Mouse (Mus musculus) forebrain, embryonic 16.5 days (tissue): ENCODE measurements around the gene Olfr156. TPM values are rescaled to one million over a fixed set of nuclear protein-coding genes. Genes with fewer than 3 reads are reported as not detected.
"Not testable (repeated sequence)": the region's sequence is repeated elsewhere in the genome, so short reads cannot be mapped to it uniquely, and the experiment has no call there.

Experiments
- ATAC-seq: fragments of 200-750 bp; cut with Nextera tagmentation; 2 replicates; pipeline ENCODE4 v1.8.0; 2017; ENCODE audit warnings: mild to moderate bottlenecking, moderate library complexity
- H3K27ac ChIP-seq: fragments of 300-500 bp; sonication (generic); 2 replicates; pipeline ENCODE4 v1.5.1; 2014; ENCODE audit warnings: low read length, control low read depth
- H3K27me3 ChIP-seq: fragments of 300-500 bp; sonication (generic); replicated peaks from 2 replicates; pipeline ENCODE4 v1.6.1; 2014; ENCODE audit warnings: low read length; ENCODE audit not compliant: control insufficient read depth, insufficient read depth
- H3K36me3 ChIP-seq: fragments of 300-500 bp; sonication (generic); 2 replicates; pipeline ENCODE4 v1.6.1; 2014; ENCODE audit not compliant: control insufficient read depth, insufficient read depth
- H3K4me1 ChIP-seq: fragments of 300-500 bp; sonication (generic); replicated peaks from 2 replicates; pipeline ENCODE4 v1.6.1; 2014; ENCODE audit warnings: low read length; ENCODE audit not compliant: control insufficient read depth, insufficient read depth
- H3K4me2 ChIP-seq: fragments of 300-500 bp; sonication (generic); 2 replicates; pipeline ENCODE4 v1.6.1; 2014; ENCODE audit warnings: mild to moderate bottlenecking, low read length, control low read depth
- H3K4me3 ChIP-seq: fragments of 300-500 bp; sonication (generic); replicated peaks from 2 replicates; pipeline ENCODE4 v1.5.1; 2014; ENCODE audit warnings: mild to moderate bottlenecking, low read length, control low read depth
- H3K9ac ChIP-seq: fragments of 300-500 bp; sonication (generic); replicated peaks from 2 replicates; pipeline ENCODE4 v1.6.1; 2014; ENCODE audit warnings: low read depth, low read length, control low read depth
- H3K9me3 ChIP-seq: fragments of 300-500 bp; sonication (generic); 2 replicates; pipeline ENCODE4 v1.6.1; 2016; ENCODE audit warnings: low read length; ENCODE audit not compliant: control insufficient read depth
- WGBS: fragments of 180-500 bp; shearing (Covaris S2); extraction: QIAGEN DNeasy Blood & Tissue Kit; methylation state at CpG from one replicate; pipeline ENCODE4 v1.1.7; 2014; 5-methylcytosine and 5-hydroxymethylcytosine counted together
- polyA plus RNA-seq: library from polyadenylated mRNA; unstranded; fragments of >200 nt; fragmentation: Nextera tagmentation; extraction: Ambion mirVana; gene quantifications from 2 replicates; pipeline ENCODE4 v1.2.1, GENCODE M21; 2015

The Olfr156 gene
- polyA plus RNA-seq, 1 experiment from 2014 or later: not detected

DNA sequence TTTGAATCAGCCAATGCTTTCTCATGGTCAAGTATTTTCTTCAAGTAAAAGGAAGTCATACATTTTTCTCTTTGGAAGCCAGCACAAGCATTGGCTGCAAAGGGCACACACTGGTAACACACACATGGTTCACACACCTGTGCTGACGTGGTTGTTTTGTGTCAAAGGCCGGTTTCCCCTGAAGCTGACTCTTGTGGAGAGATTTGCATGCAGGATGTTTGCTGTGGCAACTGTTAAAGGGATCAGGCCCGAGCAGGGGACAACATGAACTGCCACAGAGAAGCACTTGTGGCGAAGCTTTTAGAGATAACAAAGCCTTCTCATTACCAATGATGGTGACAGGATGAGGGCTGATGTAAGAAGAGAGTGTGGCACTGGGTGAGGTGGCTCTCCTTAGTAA lies 11.1 kb upstream of the Olfr156 start:
- Histone ChIP-seq H3K9ac (no peak overlapping the region), H3K27ac (no peak overlapping the region), H3K4me3 (no peak overlapping the region), H3K4me1 (no peaks in the 10 kb centered on the region), H3K9me3 (no peaks in the 10 kb centered on the region), H3K36me3 (no peaks in the 10 kb centered on the region), H3K27me3 (no peaks in the 10 kb centered on the region), H3K4me2 (no peak overlapping the region)
- ATAC-seq: no peak
- 71% methylated on average over 4 of the region's 4 CpGs for WGBS

GRCm38 (mm10) chr4:43833752-43834151 lies 10.1 kb upstream of the Olfr156 start:
- no peak overlapping the region for H3K27ac ChIP-seq
- H3K9me3 ChIP-seq: no peaks in the 10 kb centered on the region
- H3K4me3 ChIP-seq: no peak overlapping the region
- H3K9ac ChIP-seq: no peak overlapping the region
- H3K4me2 ChIP-seq: no peak overlapping the region
- WGBS: 56% methylated on average over 5 of the region's 5 CpGs
- H3K27me3 ChIP-seq: no peaks in the 10 kb centered on the region
- no peak for ATAC-seq
- no peaks in the 10 kb centered on the region for H3K36me3 ChIP-seq
- H3K4me1 ChIP-seq: no peaks in the 10 kb centered on the region

- Histone ChIP-seq H3K4me1 (no peaks in the 10 kb centered on the region), H3K4me2 (no peak overlapping the region), H3K27me3 (no peaks in the 10 kb centered on the region), H3K36me3 (no peaks in the 10 kb centered on the region), H3K27ac (no peak overlapping the region), H3K9ac (no peak overlapping the region), H3K4me3 (no peak overlapping the region), H3K9me3 (no peaks in the 10 kb centered on the region)
- no peak for ATAC-seq
- WGBS: 73% methylated on average over 5 of the region's 5 CpGs
Measured at GRCm38 (mm10) chr4:43832031-43832430, 8.3 kb upstream of the Olfr156 start.

- Histone ChIP-seq H3K27ac (no peak overlapping the region), H3K4me2 (no peak overlapping the region), H3K9me3 (no peaks in the 10 kb centered on the region), H3K27me3 (no peaks in the 10 kb centered on the region), H3K4me1 (no peaks in the 10 kb centered on the region), H3K4me3 (no peak overlapping the region), H3K36me3 (no peaks in the 10 kb centered on the region), H3K9ac (no peak overlapping the region)
- WGBS: 91% methylated on average over 4 of the region's 4 CpGs
- no peak for ATAC-seq
Measured at GRCm38 (mm10) chr4:43828806-43829205, 5.1 kb upstream of the Olfr156 start.

- H3K36me3 ChIP-seq: no peaks in the 10 kb centered on the region
- H3K9me3 ChIP-seq: no peaks in the 10 kb centered on the region
- ATAC-seq: no peak
- no peaks in the 10 kb centered on the region for H3K27me3 ChIP-seq
- H3K4me3 ChIP-seq: no peak overlapping the region
- no peak overlapping the region for H3K4me2 ChIP-seq
- H3K27ac ChIP-seq: no peak overlapping the region
- no peak overlapping the region for H3K9ac ChIP-seq
- WGBS: 87% methylated on average over 13 of the region's 13 CpGs
- no peaks in the 10 kb centered on the region for H3K4me1 ChIP-seq
Measured at GRCm38 (mm10) chr4:43822896-43823550, 672 bp downstream of the Olfr156 start.

DNA sequence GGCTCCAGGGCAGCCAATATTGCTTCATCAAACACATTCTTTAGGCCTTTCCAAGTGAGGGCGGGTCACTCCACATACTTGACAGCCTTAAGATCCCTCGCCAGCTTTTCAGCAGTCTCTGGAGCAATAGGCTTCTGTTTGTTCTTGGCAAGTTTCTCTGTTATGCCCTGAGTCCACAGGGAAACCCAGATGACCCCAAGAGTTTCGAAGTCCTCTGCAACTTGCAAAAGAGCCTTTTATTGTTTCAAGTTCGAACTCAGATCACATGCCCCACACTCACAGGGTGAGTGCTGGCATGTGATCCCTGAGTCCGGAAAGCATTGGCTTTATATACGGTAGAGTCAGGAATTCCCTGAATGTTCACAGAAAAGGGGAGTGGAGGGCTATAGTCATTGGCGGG lies 24.8 kb downstream of the Olfr156 start:
- Histone ChIP-seq H3K27me3 (no peaks in the 10 kb centered on the region), H3K27ac (no peak overlapping the region), H3K9me3 (peaks cover 4% of the 10 kb centered on the region; the same call in 1 of the 2 replicates), H3K4me3 (no peak overlapping the region), H3K9ac (no peak overlapping the region), H3K36me3 (no peaks in the 10 kb centered on the region), H3K4me2 (no peak overlapping the region), H3K4me1 (no peaks in the 10 kb centered on the region)
- WGBS: 76% methylated on average over 7 of the region's 7 CpGs
- ATAC-seq: no peak

- not testable (repeated sequence) for H3K4me3 ChIP-seq, H3K27me3 ChIP-seq, H3K36me3 ChIP-seq, H3K9me3 ChIP-seq, ATAC-seq, H3K27ac ChIP-seq, H3K4me1 ChIP-seq, H3K4me2 ChIP-seq, H3K9ac ChIP-seq
- 83% methylated on average over 5 of the region's 5 CpGs for WGBS
Measured at GRCm38 (mm10) chr4:43795844-43796243, 27.9 kb downstream of the Olfr156 start.

DNA sequence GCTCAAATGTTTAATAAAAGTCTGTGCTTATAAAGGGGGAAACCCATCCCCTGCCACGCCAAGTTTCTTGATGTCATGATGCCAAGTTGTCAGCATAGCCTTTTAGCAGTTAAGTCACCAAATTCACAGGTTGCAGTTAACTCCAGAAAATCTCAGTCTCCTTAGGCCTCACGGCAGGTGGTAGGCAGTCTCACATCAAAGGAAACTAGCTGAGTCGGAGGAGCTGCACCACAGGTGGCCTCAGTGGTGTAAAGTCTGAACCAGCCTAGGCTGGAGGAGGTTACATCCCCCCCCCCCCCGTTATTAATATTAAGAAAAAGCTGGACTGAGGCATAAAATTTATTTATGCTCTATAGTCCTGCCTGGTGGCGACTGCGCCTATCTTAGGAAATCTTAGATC lies 28.4 kb downstream of the Olfr156 start:
- H3K4me1 ChIP-seq: no peaks in the 10 kb centered on the region
- no peaks in the 10 kb centered on the region for H3K27me3 ChIP-seq
- no peak overlapping the region for H3K4me3 ChIP-seq
- ATAC-seq: no peak
- no peak overlapping the region for H3K9ac ChIP-seq
- H3K27ac ChIP-seq: no peak overlapping the region
- WGBS: 80% methylated on average over 6 of the region's 6 CpGs
- H3K4me2 ChIP-seq: no peak overlapping the region
- no peaks in the 10 kb centered on the region for H3K9me3 ChIP-seq
- H3K36me3 ChIP-seq: no peaks in the 10 kb centered on the region

- WGBS: 29% methylated on average over 2 of the region's 2 CpGs
- H3K4me3 ChIP-seq: no peak overlapping the region
- no peak for ATAC-seq
Measured at GRCm38 (mm10) chr4:43772304-43772703, 51.4 kb downstream of the Olfr156 start.

DNA sequence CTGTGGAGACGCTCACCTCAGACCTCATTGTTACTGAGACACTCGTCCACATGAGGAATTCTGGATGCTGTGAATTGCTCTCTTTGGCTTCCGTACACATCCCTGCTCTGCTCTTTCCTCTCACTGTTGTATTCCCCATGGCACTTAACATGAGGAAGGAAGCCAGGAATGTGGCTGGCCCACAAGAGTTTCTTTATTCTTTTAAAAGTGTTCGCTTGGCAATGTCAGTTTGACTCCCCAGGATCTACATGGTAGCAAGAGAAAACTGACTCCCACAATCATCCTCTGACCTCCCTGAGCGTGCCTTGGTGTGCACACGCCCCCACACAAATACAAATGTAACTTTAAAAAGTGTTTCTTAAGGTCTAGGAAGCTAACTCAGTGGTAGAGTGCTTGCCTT lies 52.1 kb downstream of the Olfr156 start:
- 61% methylated on average over 6 of the region's 6 CpGs for WGBS
- ATAC-seq: no peak
- no peak overlapping the region for H3K4me3 ChIP-seq
- no peaks in the 10 kb centered on the region for H3K27me3 ChIP-seq
- no peaks in the 10 kb centered on the region for H3K4me1 ChIP-seq
- no peak overlapping the region for H3K4me2 ChIP-seq
- no peaks in the 10 kb centered on the region for H3K9me3 ChIP-seq
- no peak overlapping the region for H3K27ac ChIP-seq
- no peak overlapping the region for H3K9ac ChIP-seq
- no peaks in the 10 kb centered on the region for H3K36me3 ChIP-seq

More at GRCm38 (mm10) chr4:43772304-43772703, 51.4 kb downstream of the Olfr156 start:
- no peak overlapping the region for H3K27ac ChIP-seq
- no peaks in the 10 kb centered on the region for H3K4me1 ChIP-seq
- H3K9me3 ChIP-seq: no peaks in the 10 kb centered on the region
- H3K9ac ChIP-seq: no peak overlapping the region
- H3K27me3 ChIP-seq: no peaks in the 10 kb centered on the region
- no peaks in the 10 kb centered on the region for H3K36me3 ChIP-seq
- no peak overlapping the region for H3K4me2 ChIP-seq
